In the genomic region with DNA sequence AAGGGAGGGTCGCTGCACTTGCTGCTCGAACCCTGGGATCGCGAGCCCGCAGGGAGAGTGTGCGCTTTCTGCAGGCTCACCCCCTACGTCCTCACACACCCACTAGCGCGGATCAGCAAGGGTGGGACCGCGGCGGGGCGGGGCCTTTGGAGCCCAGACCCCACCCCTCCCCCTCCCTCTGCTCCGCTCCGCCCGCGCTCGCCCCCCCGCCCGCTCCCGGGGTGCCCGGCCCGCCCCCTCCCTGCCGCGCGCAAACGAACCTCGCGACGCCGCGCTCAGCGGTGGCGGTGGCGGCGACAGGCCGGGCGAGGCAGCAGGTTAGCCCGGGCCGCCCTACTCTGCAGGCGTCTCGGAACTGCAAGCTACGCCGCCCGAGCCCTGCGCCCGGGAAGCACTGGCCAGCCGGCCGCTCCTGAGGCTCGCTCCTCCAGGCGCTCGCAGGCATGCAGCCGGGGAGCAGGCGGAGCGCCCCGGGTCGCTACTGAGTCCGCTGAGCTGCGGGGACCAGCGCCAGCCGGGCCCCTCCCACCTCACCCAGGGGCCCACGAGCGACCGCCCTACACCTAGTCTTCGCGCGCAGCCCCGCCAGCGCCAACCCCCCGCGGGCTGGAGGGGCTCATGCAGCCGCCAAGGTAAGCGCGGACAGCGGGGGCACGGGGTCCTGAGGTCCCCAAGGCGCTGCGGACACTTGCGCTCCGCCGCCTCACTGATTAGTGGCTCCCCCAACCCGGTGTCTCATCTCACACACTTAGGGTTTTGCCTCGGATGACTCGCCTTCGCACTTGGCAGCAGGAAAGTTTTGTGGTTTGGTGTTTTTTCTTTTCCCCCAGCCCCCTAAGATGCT, we compare ENCODE assay signal across 8 mouse cellular contexts. TPM values are rescaled to one million over a fixed set of nuclear protein-coding genes. Genes with fewer than 3 reads are reported as not detected.
DNase-seq lines count a peak whose midpoint lies in the region; ATAC-seq lines count a peak whose summit lies in the region.

Gene Rgma, plus strand, starts transcription at position 253 of the 844 bp plus-strand sequence.

- under 1% methylated on average over 73 of the region's 85 CpGs for WGBS in intestine, embryonic 15.5 days
- whole genome bisulfite sequencing in limb, embryonic 12.5 days = under 1% methylated on average over 68 of the region's 85 CpGs
- WGBS in midbrain, embryonic 15.5 days = under 1% methylated on average over 67 of the region's 85 CpGs

- ATAC-seq in intestine, embryonic 15.5 days = peak; percentile 85
- ATAC-seq in limb, embryonic 12.5 days (ENCODE audit: insufficient number of reproducible peaks, insufficient read depth, low FRiP score, low TSS enrichment, low read depth) = peak; percentile 69
- peak; percentile 87 for ATAC-seq in midbrain, embryonic 15.5 days (replicated peaks)

- H3K9ac ChIP-seq in intestine, embryonic 15.5 days = peak within 1 kb of the TSS; percentile 60
- H3K9ac ChIP-seq in limb, embryonic 12.5 days (replicated peaks) = peak within 1 kb of the TSS; percentile 73
- peak within 1 kb of the TSS; percentile 79 for H3K9ac ChIP-seq in midbrain, embryonic 15.5 days

- H3K9me3 ChIP-seq in intestine, embryonic 15.5 days = no peaks in the 10 kb centered on the region
- no peaks in the 10 kb centered on the region for H3K9me3 ChIP-seq in limb, embryonic 12.5 days
- no peaks in the 10 kb centered on the region for H3K9me3 ChIP-seq in midbrain, embryonic 15.5 days

- H3K4me3 ChIP-seq in intestine, embryonic 15.5 days (replicated peaks) = peak within 1 kb of the TSS; percentile 69
- H3K4me3 ChIP-seq in limb, embryonic 12.5 days (replicated peaks) = peak within 1 kb of the TSS; percentile 66
- H3K4me3 ChIP-seq in midbrain, embryonic 15.5 days = peak within 1 kb of the TSS; percentile 78

- H3K27me3 ChIP-seq in intestine, embryonic 15.5 days (replicated peaks) = peaks cover 21% of the 10 kb centered on the region; the same call in 1 of the 2 replicates
- H3K27me3 ChIP-seq in limb, embryonic 12.5 days = peaks cover 80% of the 10 kb centered on the region
- no peaks in the 10 kb centered on the region for H3K27me3 ChIP-seq in midbrain, embryonic 15.5 days (replicated peaks)

- H3K27ac ChIP-seq in intestine, embryonic 15.5 days = peak within 1 kb of the TSS; percentile 67
- H3K27ac ChIP-seq in limb, embryonic 12.5 days = peak within 1 kb of the TSS; percentile 59
- H3K27ac ChIP-seq in midbrain, embryonic 15.5 days = peak within 1 kb of the TSS; percentile 97

- DNase-seq in left cerebral cortex, adult 18-20 months (ENCODE audit: low spot score in 2 of 2) = peak; percentile 37 to 56
- DNase-seq in left cerebral cortex, adult 9 months (ENCODE audit: low spot score in 2 of 2) = no peak
- DNase-seq in embryo, embryonic 10 days (ENCODE audit: low spot score) = peak; percentile 77
- no peak for DNase-seq in gonadal fat pad, adult 2 months (ENCODE audit: low read depth)
- DNase-seq in urinary bladder, postnatal 14 days (ENCODE audit: low spot score) = peak; percentile 65

- no peaks in the 10 kb centered on the region for H3K36me3 ChIP-seq in intestine, embryonic 15.5 days
- no peaks in the 10 kb centered on the region for H3K36me3 ChIP-seq in limb, embryonic 12.5 days
- no peaks in the 10 kb centered on the region for H3K36me3 ChIP-seq in midbrain, embryonic 15.5 days (replicated peaks)

- peaks cover 25% of the 10 kb centered on the region for H3K4me1 ChIP-seq in intestine, embryonic 15.5 days (replicated peaks)
- peaks cover 30% of the 10 kb centered on the region for H3K4me1 ChIP-seq in limb, embryonic 12.5 days (replicated peaks)
- H3K4me1 ChIP-seq in midbrain, embryonic 15.5 days = peaks cover 59% of the 10 kb centered on the region

- H3K4me2 ChIP-seq in intestine, embryonic 15.5 days (replicated peaks) = peak within 1 kb of the TSS; percentile 100
- peak within 1 kb of the TSS; percentile 98 for H3K4me2 ChIP-seq in limb, embryonic 12.5 days
- peak within 1 kb of the TSS; percentile 83 for H3K4me2 ChIP-seq in midbrain, embryonic 15.5 days

RNA-seq across cellular contexts. Expression of gene Rgma, which starts in this region (rescaled TPM):
- total RNA-seq in left cerebral cortex, adult 18-20 months (2021) = 10 to 100 TPM; 51.3 to 55.2 TPM
- 21.1 and 30.6 TPM in 2 replicates for polyA plus RNA-seq in gonadal fat pad, adult 2 months (2012; rRNA removed)
- 7.4 TPM in 2 replicates for polyA plus RNA-seq in intestine, embryonic 15.5 days (2015; fragmentation: Nextera tagmentation; extraction: Ambion mirVana)
- 24.1 and 26.7 TPM in 2 replicates for polyA plus RNA-seq in limb, embryonic 12.5 days (2016; fragmentation: Nextera tagmentation; extraction: Ambion mirVana)
- 46.6 and 50.4 TPM in 2 replicates for polyA plus RNA-seq in midbrain, embryonic 15.5 days (2015; fragmentation: Nextera tagmentation; extraction: Ambion mirVana)

Comparison
In these comparisons a context has a peak if more than half of its experiments do, and no peak if none do; other contexts are left out.
1. DNase-seq: peak in left cerebral cortex, adult 18-20 months (2 of 2), embryo, embryonic 10 days (single experiment) and urinary bladder, postnatal 14 days (single experiment); none in left cerebral cortex, adult 9 months (0 of 2) and gonadal fat pad, adult 2 months (single experiment).
2. Peak in every context shown above with its lines, with median percentiles within 50 percentile points of each other: ATAC-seq, H3K27ac ChIP-seq, H3K4me2 ChIP-seq, H3K4me3 ChIP-seq and H3K9ac ChIP-seq.